Mouse (Mus musculus): Measurements from ENCODE around the gene Zbtb42. TPM values are rescaled to one million over a fixed set of nuclear protein-coding genes. Genes with fewer than 3 reads are reported as not detected.

The Zbtb42 gene
- polyA plus RNA-seq, 3 experiments from 2014 or later = 3.7 to 4.3 (median 3.8) TPM

DNA sequence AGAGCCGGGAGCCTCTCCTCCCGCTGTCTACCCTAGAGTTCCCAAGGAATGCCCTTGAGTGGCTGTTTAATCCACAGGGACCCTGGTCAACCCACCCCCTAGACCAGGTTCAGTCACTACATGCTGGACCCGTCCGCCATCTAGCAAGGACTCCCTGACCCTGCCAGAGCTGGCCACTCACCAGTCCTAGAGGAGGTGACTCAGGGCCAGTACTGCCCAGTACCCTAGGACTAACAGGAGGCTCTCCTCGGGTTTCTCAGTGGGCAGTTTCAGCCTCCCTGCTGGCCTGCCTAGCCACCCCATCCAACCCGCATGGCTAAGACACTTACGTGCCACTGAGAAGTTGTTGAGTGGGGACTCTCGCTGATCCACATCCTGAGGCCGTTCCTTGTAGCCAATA lies 16.8 kb upstream of the Zbtb42 start:
- no peak for ATAC-seq

DNA sequence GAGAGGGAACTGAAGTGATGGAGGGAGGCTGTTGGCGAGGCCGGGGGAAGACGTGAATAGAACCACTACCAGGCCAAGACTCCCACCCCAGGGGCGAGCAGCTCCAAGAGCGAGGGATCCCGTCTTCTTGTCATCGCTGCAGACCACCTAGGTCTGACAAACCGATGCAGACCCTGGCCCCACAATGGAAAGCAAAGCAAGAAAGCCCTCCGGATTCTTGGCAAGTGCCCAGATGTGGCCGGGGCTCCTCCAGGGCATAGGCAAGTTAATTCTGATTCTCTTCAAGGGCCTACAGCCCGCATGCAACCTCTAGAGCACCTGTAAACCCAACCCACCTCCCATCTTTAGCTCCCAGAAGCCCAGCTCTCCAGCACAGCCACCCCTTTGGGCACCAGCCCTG lies 15.3 kb upstream of the Zbtb42 start:
- no peak for ATAC-seq

DNA sequence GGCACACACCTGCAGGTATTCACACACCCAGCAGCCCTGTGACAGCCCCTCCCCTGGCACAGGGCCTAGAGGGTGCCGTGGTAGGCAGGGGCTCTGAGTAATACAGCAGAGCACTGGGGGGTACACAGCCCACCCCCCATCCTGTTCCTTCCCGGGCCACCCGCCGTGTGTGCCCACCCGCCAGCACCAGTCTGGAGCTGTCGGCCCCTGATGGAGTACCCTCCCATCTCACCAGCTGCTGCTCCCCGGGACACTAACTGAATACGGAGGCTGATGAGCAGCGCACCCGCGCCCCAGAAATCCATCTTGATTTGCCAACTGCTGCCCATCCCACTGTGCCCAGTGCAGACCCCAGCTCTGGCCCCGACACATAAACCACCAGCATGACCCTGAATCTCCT lies 14.9 kb upstream of the Zbtb42 start:
- ATAC-seq = no peak

DNA sequence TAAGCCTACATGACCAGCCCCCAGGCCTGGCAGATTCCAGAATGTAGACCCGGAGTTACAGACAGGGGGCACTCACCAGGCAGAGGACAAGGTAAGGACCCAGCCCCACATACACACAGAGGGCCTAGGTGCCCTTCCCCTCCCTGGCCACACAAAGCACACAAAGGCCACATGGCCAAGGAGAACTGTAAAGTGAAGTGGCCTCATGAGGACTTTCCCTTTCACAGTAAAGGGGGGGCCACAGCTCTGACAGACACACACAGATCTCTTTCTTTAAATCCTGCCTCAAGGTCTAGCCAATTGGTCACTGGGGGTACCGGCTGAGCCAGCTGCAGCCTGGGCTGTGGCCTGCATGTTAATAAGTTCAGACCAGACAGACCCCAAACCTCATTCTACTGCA lies 14.5 kb upstream of the Zbtb42 start:
- no peak for ATAC-seq

DNA sequence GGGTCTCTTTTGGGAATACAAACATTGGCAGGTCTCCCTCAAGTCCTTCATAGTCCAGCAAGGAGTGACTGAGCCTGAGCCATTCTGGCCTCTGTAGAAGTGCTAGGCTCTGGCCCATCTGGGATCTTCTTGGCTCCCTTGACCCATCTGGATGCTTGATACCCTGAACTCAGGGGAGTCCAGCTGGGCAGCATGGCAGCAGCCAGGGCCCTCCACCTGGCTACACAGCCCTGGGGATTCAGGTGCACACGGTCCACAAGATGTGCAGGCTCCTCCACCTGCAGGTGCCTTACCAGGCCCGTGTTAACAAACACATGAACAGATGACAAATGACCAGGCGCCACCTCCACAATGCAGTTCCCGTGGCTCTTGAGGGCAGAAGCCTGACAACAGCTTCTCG lies 14.0 kb upstream of the Zbtb42 start:
- ATAC-seq = no peak

DNA sequence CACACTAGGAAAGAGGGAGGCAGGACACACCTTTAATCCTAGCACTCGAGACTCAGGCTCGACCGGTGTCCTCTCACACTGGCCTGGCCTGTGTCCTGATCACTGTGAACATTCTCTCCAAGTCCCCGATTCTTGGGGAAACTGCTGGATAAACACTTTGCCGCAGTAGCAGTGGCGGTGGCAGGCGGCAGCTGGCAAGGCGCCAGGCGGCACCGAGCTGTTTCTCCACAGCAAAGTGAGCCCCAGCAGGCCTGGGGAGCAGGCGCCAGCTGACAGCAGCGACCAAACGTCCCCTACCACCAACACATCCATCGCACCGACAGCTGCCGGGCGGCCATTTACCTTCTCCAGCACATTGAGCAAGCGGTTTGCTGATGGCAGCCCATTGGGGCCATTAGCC lies 13.2 kb upstream of the Zbtb42 start:
- ATAC-seq = no peak

DNA sequence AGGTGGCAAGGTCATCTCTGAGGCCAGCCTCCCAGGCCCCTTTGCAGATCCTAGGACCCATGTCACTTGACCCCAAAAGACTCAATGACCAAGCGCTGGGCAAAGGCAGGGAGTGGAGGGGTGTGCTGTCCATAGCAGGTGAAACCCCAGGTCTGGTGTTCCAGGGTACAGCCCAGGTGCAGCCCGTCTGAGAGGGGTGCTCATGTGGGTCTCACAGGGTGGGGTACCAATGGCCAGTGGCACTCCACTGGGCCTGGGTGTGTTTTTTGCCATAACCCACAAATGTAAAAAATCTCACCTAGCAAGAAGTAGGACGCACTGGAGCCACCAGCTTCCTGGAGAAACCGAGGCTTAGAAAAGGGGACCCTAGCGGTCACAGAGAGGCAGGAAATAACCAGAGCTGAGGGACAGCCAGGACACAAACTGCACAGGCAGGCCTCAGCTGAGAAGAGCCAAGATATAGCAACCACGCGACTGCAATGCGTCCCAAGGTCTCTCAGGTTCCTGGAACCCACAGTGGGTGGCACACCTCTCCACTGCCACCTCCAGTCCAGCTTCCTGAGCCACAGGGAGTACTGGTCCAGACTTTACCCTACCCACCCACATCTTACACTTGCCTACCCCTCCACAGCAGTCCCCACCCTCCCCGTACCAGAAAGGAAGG lies 12.6 kb upstream of the Zbtb42 start:
- ATAC-seq = no peak

DNA sequence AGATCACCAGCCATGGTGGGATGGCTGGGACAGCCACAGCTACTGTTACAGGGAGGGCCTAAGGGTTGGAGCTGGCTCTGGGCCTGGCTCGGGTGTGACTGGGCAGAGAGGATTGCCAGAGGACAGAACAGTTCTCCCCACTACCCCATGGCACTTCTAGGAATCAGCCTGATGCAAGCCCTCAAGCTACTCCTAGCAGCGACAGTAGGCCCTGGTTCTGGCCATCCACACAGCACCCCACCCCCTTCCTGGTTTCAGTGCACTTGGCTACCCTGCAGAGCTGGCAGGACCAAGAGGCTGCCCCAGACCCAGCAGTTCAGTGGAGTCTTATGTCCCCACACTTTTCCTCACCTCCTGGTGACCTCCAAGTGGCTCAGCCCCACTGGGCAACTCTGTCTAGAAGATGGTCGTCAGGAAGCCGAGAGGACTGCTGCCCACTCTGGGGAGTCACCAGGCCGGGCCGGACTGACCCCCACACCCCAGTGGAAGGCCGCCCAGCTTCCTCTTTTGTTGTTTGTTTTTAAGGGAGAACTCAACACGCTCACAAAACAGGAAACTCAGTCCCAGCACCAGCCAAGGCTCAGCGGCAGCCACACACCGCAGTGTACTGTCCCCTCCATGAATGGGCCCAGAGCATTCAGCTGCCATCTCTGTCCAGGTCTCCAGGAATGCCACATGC lies 10.9 kb upstream of the Zbtb42 start:
- no peak for ATAC-seq

DNA sequence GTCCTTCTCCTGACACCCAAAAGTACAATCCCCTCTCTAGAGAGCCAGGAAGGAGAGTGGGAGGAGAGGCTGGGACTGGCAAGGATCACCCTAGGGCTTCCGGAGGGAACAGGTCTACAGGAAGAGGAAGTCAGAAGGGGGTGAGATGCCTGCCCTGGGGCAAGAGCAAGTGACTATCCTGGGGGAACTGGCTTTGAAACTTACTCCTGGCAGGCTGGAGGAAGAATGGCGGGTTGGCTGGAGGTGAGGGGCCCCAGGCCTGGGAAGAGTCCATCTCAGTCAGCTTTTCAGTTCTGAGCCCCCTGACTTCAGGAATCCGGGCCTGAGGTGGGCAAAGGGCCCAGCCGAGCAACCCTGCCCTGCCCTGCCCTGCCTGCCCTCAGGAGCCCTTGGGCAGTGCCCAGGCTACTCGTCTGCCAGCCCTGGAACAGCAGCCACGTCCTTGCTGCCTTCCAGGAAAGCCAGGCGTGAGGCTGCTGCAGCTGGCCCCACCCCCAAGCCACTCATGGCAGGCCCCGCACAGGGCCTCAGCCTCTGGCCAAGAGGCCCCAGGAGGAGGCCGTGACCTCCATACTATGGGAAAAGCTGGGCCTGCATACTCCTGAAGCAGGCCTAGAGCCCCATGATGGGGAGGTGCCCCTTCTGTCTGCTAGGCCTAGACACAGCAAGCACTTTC lies 7.8 kb upstream of the Zbtb42 start:
- ATAC-seq = no peak

DNA sequence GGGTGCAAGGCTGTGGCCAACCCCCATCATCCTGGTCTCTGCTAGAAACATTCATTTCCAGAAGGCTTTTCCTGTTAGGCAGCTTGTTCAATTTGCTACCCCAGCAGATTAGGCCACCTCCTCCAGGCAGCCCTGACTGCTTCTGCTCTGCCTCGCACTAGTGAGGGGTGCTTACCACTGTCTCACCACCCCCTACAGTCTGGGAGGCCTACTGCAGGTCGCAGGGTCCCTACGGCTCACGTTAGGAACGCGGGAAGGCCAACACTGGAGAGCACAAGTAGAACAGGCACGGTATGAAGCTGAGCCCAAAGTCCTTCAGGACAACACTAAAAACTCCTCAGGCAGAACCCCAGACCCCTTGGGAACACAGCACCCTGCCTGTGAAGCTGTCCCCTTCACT lies 6.7 kb upstream of the Zbtb42 start:
- no peak for ATAC-seq

DNA sequence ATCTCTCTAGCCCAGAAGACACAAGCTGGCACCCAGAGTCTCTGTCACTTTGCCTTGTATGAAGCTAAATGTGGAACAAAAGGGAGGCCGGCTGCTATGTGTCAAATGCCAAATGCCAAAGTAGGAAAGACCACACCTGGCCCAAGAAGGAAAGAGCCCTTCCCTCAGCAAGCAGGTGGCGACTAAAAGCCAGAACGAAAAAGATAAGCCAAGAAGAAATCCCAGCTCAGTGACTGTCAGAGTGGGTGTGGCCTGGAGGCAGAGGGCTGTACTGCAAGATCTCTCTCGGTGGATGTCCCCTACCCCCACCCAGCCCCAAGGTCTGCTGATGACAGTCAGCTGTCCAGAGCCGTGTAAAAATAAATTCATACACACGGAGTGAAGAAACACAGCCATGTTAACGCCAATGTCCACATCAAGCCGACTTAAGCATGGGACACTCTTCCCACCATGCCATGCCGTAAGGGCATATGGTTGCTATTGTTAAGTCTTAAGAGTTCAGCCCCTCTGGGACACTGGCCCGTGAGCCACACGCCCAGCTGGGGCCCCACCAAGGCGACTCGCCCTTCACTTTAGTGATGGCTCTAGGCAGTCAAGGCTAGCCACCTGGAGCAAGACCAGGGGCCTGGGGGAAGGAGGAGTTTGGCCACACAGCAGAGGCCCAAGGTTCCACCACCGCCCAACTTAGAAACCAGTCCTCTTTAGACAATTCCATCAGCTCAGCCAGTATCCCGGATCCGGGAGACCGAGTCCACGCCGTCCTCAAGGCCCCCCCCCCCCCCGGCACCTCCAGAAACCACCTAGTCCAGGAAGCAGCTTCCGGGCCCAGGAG lies 5.7 kb upstream of the Zbtb42 start:
- ATAC-seq = peak; percentile 34

DNA sequence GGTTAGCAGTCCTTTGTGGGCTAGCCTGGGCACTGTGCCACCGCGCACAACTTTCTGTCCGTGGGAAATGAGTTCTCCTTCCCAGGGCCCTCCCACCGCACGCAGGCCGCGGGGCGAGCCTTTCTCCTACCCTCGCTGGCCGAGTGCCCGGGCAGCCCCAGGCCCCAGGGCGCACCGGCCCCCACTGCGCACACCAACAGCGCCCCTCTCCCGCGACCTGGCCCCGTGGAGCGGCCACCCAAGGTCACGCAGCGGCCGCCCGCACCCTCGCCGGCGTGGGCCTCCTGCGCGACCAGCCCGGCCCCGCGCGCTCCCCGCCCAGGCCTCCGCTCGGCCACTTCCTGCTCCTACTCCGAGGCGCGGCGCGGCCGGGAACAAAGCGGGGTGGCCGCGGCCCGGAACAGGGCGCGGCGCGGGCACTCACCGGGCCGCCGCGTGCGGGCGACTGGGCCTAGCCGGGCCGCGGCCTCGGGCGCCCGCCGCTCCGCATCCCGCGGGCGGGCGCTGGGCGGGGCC lies 5.0 kb upstream of the Zbtb42 start:
- ATAC-seq = peak; percentile 9

DNA sequence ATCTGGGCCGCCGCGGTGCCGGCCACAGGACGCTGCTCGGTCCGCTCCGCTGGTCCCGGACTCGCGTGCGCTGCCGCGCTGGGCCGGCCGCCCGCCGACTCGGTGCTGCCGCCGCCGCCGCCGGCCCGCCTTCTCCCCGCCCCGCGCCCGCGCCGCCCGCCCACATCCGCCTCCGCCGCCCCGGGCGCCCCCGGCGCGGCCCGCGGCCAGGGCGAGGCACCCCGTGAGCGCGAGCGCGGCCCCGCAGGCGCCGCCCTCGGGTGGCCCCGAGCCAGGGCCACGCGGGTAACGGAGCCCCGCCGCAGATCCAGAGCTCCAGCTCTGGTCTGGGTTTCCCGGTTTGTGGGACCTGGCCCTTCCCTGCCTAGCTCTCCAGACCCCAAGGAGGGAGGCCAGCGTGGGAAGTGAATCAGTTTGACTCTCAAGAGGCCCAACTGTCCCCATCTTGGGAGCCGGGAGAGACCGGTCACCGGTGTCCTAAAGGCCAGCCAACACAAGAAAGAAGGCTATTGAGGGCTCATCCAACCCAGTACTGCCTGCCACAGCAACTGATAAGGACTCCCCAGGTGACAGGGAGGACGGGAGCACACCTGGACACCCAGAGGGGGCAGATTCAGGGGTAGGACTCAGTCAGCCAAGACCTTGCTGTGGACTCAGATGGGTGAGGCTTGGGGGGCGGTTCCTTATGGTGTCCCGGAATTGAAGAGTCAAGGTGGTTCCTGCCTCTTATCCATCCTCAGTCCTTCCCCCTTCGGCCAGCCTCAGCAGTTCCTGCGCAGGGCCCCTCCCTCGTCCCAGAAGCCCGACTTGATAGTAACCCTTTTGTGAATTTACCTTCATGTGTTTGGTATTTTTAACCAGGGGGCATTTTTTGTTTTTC lies 4.3 kb upstream of the Zbtb42 start, which contains the start of gene Akt1:
Gene Akt1, minus strand, starts transcription at position 753 of the 880 bp plus-strand sequence.
- ATAC-seq = peak; percentile 27

DNA sequence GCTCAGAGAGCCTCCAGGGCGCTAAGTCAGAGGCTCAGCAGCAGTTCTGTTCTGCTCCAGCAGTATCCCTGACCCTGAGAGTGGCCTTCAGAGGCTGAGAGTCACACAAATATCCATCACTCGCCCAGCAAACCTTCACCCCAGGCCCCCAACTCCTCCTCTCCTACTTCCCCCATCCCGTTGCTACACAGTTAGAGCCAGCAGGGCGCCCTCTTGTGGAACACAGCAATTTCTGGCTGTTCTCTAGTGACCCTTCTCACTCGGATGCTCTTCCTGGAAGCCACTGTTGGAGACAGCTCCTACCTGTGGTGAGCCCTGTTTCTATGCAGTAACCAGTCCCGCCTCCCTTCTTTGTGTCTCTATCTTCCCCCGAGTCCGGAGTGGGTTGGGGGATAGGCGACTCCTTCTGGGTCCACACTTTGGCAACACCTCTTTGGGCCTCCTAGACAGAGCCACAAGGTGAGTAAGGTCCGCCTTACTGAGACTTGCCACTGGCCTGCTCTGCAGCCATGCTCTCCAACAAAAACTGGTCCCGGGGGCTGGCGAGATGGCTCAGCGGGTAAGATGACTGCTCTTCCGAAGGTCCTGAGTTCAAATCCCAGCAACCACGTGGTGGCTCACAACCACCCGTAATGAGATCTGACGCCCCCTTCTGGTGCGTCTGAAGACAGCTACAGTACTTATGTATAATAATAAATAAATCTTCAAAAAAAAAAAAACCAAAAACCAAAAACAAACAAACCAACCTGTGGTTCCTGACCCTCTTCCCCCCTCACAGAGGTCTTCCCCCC lies 3.2 kb upstream of the Zbtb42 start:
- peak; percentile 74 for ATAC-seq

DNA sequence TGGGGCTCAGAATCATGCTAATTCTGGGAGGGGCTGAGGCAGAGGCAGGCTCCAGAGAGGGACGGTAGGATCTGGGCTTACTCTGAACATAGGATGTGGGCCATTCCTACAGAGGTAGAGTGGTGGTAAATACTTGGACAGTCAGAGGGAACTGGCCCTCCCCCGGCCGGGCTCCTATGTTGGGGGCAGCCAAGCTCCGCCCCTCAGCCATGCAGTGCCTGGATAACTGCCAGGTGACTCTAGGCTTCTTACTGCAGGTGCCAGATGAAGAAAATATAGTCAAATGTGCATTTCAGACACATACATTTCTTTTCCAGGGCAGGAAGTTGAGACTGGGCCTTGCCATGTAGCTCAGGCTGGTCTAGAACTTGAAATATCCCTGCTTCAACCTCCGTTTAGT lies 1.6 kb upstream of the Zbtb42 start:
- ATAC-seq = no peak

DNA sequence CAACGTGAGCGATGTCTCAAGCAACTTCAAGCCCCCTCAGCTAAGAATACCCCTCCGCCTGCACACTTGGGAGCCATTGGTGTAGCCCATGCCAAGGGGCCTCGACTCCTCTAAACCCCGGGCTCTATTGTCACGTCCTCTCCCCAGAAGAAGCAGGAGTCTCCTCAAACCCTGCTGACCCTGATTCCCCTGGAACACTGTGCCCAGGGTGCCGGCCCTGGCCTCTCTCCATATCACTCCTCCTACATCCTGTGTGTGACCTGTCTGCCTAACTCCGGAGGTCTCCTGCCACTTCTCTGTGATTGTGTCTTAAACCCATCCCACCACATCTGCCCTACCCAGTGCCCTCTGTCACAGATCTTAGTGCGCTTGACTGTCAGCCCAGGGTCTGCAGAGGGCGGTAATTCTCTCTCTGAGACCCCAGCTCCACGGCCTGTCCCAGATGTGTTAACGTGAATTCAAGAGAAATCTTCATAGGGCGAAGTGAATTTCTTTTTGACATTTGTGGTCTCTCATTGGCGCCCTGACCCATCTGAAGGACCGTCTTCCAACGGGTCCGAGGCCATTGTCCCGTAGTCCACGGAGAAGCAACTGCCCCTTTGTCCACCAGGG lies 579 bp upstream of the Zbtb42 start:
- ATAC-seq = no peak

DNA sequence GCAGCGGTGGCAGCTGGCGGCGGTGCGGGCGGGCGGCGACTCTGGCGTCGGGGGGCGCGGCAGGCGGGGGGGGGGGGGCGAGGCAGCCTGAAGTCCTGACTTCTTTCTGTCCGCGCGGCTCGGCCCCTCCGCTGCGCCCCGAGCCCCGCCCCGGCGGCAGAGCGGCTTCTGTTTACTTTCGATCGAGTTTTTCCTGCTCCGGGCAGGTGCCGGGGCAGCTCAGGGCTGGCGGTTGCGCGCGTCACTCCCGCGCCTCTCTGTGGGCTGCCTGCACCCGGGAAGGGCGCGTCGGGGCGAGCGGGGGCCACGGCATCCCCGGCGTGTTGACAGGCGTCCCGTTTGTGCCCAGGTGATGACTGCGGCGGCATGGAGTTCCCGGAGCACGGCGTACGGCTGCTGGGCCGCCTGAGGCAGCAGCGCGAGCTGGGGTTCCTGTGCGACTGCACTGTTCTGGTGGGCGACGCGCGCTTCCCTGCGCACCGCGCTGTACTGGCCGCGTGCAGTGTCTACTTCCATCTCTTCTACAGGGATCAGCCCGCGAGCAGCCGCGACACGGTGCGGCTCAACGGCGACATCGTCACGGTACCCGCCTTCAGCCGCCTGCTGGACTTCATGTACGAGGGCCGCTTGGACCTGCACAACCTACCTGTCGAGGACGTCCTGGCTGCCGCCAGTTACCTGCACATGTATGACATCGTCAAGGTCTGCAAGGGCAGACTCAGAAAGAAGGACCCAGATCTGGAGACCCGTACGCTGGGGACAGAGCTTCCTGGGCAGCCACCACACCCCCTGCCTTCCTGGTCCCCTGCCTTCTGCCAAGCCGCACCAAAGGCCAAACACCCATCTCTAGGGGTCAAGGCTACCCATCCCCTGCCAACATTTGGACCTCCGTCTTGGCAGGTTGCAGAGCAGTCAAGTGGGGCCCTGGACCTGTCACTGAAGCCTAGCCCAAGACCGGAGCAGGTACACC lies 684 bp downstream of the Zbtb42 start:
- peak; percentile 31 for ATAC-seq

DNA sequence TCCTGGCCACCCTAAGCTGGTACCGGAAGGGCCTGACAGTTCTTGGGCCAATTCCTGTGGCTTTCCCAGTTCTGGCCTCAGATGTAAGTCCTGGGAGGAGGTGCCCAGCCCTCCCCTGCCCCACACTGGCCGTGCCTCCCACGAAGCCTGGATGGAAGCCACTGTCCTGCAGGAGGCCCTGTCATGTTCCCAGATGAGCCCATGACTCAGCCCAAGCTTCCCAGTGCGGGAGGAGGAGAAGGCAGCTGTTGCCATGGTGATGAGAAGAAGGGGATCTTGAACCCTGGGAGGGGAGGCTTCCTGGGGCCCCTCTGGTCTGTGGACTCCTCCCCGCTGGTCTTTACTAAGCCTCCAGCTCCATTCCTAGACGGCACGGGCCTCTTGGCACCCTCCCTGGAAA lies 4.7 kb downstream of the Zbtb42 start:
- no peak for ATAC-seq

DNA sequence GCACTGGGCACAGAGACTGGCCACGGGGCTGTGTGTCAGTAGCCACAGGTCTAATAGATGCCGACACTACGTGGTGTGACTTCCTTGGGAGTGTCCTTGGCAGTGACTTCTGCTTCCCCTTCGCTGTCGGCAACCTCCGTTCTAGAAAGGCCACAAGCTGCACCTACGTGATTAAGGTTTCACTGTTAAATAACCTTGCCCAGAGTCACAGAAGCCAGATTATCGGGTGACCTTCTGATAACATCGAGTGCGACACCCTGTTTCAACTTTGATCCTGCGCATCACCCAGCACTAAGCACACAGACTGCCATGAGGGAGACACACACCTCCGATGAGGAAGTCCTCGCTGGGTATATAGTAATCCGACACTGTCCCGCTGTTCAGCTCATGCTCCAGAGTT lies 9.8 kb downstream of the Zbtb42 start:
- ATAC-seq = peak; percentile 41
